Mouse (Mus musculus) mouse embryonic stem cell (cell line): Measurements from ENCODE around the gene Myl7.

Experiments used
- in situ Hi-C, 2 experiments: fragments of 300-500 bp; cut with MboI; formaldehyde crosslinking; loops; 1 replicate in 1 of 2; 3 replicates in 1 of 2; pipeline ENCODE4 v1.14.3; 2019 to 2020; ENCODE audit warnings: low sequenced_read_pairs in 2 of 2, low pct_unique_long_range_greater_than_20kb in 1 of 2, mixed read lengths in 1 of 2; ENCODE audit not compliant: unreplicated experiment in 1 of 2

Gene Myl7

DNA sequence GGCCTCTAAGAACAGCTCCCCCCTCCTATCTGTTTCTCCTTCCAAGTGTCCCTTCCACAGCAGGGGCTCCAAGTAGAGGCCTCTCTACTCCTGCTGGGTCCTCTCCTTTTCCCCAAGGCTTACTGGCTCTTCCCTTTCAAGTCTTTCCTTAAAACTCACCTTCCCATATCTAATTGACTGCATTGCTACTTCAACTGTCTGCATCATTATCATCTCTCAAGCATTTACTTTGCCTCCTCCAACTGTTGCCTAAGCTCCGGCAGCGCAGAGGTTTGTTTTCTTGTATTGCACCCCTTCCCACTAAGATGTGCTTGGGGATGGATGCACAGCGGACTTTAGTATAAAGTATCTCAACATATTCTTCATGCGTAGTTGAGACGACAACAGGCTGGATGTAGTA lies 21.2 kb downstream of the Myl7 start:
- in situ Hi-C loops: no loop called here

DNA sequence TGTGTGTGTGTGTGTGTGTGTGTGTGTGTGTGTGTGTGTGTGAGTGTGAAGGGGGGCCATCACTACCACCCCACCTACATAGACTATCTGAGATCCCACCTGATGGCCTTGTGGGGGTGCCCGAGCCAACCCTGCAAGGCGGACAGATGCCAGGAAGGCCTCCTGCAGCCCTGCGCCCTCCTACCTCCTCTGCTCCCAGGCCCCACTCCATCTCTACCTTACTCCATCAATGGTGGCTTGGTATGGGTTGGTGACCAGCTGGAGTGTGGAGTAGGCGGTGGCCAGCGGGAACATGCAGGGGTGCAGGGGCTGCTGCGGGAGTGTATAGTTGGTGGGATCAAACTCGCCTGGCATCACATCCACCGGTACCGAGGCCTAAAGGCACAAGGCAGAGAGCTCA lies 25.4 kb downstream of the Myl7 start:
- in situ Hi-C loops: no loop called here

DNA sequence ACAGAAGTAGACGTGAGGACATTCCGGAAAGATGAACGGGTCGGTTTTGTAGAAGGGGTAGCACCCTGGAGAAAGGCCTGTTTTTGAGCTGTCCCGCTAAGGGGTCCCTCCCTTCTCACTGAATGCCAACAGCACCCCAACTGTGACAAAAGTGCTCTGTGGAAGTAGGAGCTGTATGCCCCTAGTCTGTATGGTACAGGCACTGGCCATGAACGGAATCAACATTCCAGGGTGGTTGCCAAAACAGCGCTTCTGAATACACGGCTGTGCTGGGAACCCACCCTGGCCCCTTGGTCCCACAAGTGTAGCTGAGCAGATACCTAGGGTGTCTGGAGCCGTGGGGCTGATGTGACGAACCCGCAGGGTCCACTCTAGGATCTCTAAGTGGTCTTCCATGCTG lies 25.9 kb downstream of the Myl7 start:
- in situ Hi-C loops: no loop called here

DNA sequence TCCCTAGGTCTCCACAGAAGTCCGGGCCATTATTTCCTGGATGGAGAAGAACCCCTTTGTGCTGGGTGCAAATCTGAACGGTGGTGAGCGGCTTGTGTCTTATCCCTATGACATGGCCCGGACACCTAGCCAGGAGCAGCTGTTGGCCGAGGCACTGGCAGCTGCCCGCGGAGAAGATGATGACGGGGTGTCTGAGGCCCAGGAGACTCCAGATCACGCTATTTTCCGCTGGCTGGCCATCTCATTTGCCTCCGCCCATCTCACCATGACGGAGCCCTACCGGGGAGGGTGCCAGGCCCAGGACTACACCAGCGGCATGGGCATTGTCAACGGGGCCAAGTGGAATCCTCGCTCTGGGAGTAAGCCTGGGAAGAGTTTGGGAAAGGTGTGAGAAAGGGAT lies 28.5 kb downstream of the Myl7 start:
- in situ Hi-C loops: no loop called here

DNA sequence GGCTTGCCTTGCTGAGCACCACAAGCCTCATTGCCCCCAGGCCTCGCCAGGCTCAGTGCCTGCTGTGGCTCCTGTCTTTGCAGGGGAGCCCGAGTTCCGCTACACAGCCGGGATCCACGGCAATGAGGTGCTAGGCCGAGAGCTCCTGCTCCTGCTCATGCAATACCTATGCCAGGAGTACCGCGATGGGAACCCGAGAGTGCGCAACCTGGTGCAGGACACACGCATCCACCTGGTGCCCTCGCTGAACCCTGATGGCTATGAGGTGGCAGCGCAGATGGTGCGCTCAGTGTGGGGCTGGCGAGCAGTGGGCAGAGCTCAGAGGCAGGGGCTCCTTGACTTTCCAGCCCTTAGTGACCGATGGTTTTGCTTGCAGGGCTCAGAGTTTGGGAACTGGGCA lies 29.3 kb downstream of the Myl7 start:
- in situ Hi-C loops: no loop called here

DNA sequence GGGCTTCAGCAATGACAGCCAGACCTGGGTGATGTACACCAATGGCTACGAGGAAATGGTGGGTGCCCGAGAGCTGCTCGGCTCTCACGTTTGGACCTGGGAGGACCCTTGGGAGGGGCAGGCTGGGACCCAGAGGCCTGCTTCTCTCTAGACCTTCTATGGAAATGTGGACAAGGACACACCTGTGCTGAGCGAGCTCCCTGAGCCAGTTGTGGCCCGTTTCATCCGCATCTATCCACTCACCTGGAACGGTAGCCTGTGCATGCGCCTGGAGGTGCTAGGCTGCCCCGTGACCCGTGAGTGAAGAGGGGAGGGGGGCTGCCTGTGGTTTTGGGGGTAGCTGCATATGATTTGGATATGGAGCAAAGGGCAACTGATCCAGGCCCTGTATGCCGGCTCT lies 30.3 kb downstream of the Myl7 start:
- in situ Hi-C loops: no loop called here

DNA sequence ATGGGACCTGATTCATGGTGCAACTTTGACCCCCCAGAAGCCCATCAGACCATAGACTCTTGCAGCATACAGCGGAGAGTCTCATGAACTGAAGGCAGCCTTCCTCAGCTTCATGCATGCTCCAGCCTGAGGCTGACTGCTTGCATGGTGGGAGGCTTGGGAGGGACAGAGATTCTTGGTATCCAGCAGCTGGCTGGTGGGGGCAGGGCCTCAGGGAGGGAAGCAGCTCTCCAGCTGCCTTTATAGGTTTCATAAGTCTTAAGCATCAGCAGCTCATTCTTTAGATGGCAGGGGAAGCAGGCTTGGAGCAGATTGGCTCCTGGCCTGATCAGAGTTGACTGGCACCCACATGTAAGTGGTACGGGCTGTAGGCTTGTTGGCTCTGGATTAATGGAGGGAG lies 31.4 kb downstream of the Myl7 start:
- in situ Hi-C loops: no loop called here

DNA sequence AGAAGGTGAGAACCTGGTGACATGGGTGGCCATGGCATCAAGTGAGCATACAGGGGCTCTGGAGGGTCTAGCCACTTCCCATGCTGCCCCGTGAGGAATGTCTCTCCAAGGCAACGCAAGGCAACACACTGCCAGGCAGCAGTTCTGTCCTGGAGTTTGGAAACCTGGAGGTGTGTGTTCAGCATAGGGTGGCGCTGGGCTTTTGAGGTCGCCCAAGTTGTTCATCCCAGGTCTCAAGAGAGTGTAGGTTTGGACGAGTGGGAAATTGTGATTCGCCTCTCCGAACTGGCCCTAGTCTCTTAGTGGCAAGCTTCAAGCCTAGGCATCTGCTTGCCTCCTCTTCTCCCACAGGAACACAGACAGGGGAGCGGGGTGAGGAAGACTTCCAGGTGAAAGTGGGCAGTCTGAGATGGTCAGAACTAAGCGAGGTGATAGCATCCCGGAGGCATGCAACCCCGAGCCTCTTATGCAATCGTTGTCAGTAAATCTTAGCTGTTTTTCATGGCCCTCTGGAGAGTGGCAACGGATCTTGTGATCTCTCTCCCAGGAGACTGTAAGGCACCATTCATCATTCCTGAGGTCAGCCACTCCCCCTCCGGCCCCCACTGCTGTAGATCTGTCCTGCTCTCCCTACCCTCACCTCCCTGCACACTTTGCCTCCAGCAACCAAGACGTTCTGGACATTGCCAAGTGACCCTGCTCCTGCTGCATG lies 36.0 kb downstream of the Myl7 start:
- in situ Hi-C loops: no loop called here

DNA sequence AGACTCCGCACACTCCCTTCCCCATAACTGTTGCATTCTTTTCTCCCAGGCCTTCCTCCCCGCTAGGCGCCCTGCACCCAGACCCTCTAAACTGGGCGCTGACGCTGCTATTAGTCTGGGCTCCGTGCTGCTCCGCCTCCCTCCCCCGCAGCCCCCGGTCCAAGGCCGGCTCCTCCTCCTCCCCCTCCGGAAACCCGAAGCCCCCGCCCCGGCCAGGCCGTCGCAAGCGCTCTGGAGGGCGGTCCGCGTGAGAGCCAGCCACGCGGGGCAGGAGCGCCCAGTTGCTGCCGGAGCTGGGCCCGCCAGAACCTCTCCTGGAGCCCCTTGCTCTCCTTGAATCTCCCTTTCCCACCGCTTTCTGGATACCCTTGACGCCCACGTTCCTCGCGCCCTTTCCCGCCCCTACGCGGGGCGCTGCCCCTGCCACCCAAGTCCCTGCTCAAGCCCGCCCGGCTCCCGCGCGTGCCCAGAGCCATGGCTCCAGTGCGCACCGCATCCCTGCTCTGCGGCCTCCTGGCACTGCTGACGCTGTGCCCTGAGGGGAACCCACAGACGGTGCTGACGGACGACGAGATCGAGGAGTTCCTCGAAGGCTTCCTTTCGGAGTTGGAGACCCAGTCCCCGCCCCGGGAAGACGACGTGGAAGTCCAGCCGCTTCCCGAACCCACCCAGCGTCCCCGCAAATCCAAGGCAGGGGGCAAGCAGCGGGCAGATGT lies 36.7 kb downstream of the Myl7 start, which contains the start of gene Aebp1:
Gene Aebp1 (plus strand): TSS at position 270 of the 716 bp plus-strand sequence.
- in situ Hi-C loops: no loop called here

DNA sequence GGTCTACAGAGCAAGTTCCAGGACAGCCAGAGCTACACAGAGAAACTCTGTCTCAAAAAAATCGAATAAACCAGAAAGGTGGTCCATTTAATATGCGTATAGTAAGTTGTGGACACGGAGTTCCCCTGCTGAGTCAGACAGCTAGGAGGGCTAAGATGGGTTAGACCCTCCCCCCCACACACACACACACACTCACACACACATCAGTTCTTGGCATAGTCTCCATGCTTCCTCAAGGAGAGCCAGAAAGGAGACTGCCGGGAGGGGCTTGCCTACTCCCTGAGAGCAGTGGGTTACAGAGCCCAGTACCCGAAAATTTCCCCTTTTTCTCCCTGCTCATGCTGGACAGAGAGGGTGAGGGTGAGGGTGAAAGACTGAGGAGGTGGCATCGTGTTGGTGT lies 37.9 kb downstream of the Myl7 start:
- in situ Hi-C loops: no loop called here

DNA sequence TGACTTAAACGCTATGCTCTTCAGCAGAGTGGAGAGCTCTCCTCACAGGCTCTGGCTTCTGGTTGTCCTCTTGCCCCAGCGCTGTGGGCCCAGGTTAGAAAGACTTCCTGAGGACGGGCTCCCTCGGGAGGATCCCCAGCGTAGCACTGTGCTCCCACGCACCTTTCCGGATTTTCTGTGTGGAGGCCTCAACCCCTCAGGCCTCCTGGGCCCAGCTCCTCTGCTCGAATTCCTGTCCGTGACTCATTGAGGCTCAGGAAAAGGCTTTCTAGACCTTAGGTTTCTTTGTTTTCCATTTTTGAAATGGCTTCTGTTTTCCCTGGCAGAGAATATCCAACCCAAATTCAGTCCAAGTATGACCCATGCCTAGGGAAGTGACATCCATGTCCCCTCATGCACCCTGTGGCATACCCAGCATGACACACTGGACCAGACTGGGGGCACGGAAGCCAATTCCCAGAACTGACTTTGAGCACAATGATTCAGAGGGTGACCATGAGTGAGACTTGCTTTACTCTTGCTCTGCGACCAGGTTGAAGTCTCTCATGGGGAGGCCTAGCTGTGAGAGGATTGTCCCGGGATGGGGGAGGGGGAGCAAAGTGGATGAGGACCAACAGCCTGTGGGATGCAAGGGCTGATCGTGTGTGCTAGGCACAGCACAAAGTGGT lies 38.6 kb downstream of the Myl7 start:
- in situ Hi-C loops: no loop called here

DNA sequence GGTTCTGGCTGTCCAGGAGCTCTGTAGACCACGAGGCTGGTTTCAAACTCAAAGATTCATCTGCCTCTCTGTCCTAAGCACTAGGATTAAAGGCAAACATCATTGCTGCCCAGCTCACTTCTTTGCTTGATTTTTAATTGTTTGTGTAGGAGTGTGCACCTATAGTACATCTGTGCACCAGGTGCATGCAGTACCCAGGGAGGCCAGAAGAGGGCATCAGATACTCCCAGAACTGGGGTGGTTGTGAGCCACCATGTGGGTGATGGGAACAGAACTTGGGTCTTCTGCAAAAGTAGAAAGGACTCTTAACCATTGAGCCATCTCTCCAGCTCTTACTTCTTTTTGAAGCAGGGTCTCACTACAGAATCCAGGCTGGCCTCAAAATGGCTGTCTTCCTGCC lies 39.9 kb downstream of the Myl7 start:
- in situ Hi-C loops: no loop called here

DNA sequence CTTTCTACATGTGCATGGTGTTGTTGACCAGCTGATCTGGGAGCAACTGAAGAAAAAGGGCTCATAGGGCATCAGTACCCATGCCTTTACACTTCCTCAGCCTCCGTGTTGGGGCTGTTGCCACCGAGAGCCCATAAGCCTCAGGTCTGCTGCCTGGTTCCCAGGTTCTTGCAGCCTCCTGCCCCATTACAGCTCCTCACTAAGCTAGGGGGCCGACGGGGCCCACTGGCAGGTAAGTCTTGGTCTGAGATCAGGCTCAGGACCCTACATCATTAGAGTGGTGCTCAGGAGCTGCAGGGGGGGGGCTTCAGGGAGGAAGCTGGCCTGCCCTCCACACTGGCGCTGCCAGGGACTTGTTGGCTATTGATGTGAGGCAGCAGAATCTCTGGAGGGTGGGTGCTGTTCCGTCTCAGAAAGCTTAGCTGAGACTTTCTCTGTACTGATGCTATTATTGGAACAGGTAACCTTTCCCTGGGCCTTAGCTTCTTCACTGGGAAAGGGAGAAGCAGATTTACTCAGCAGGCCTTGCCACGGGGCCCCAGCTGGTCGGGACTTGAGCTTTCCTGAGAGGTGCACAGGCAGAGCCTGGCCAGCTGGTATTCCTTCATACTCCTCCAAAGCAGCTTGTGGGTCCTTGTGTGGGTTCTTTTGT lies 42.0 kb downstream of the Myl7 start:
- in situ Hi-C loops: no loop called here

DNA sequence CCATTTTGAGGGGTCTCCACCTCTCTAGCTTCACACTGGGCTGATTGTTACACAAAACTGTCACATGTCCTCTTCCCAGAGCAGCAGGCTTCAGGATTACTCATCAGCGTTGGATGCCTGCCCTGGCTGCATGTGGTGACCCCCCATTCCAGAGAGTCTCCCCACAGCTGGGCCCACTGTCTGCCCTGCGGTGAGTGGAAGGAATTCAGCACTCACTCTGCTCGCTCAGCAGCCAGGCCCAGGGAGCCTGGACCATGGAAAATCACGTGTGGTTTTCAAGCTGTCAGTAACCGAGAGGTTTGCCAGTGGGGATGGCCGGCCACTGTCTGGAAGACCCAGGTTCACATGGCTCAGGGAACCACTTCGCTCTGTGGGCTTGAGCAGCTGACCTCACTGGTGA lies 42.7 kb downstream of the Myl7 start:
- in situ Hi-C loops: no loop called here

DNA sequence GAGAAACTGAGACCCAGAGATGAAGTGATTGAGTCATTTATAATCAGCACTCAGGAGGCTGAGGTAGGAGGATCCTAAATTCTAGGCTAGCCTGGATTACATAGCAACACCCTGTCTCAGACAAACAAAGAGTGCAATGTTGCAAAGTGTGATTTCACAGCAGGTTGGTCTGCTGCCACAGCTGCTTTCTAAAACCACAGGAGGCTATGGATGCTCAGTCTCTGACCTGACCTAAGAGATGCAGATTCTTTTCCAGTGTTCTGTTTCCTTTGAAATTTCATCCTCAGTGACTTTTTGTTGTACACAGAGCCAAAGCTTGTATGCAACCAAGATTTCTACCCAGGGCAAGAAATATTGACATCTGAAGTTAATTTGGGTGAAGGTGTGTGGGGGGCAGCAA lies 43.1 kb downstream of the Myl7 start:
- in situ Hi-C loops: no loop called here

DNA sequence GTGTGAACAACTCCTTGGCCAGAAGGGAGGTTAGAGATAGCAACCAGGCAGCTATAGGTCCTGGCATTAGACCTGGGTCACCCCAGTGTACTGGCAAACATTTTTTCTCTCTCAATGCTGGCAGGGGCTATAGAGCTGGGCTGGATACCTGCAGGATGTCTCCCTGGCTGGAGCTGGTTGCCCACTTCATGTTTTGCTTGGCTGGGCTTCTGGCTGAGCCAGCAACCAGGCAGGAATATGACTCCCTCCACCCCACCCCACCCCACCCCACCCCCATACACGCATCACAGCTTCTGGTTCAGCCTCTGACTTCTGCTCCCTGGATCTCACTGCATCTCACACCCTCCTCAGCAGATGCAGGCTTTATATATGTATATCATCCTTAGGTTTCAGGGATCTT lies 46.3 kb downstream of the Myl7 start:
- in situ Hi-C loops: no loop called here

DNA sequence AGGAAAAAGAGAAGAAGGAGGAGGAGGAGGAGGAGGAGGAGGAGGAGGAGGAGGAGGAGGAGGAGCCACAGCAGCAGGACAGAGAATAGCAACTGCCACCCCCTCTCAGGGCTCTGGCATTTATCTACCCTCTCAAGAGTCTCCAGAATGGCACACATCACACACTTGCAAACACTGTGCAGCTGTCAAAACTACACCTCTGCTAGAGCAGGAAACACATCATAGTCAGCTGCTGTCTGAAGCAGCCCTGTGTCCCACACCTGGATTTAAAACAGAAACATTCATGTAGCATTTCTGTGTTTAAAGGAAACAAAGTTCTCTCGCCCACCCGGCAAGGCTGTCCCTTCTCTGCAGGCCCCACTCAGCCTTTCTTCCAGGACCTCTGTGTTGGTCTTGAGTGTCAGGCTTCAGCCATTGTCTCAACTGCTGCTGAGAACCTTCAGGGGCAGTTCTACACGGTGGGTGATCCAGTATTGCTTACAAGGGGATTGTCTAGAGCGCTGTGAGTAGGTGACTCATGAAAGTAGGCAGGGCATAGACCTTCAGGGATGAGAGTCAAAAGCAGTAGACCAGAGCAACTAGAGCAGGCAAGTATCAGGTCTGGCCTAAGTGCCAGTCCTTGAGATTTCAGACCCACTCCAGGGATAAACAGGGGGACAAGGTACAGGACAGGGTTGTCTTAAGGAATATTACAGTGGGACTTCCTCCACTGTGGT lies 47.4 kb downstream of the Myl7 start:
- in situ Hi-C loops: no loop called here

DNA sequence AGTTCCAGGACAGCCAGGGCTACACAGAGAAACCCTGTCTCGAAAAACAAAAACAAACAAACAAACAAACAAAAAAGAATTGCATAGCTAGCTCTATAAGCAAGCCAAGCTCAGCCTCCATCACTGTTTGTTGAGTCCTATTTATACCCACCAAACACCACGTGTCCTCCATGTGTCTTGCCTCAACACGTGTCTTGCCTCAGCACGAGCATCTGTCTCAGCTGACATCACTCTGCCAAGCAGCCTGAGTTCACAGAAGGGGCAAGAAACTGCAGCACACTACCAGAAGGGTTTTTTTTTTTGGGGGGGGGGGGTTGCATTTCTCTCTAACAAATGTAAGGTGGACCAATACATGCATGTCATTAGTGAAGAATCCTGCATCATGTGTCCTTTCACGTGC lies 48.1 kb downstream of the Myl7 start:
- in situ Hi-C loops: no loop called here

DNA sequence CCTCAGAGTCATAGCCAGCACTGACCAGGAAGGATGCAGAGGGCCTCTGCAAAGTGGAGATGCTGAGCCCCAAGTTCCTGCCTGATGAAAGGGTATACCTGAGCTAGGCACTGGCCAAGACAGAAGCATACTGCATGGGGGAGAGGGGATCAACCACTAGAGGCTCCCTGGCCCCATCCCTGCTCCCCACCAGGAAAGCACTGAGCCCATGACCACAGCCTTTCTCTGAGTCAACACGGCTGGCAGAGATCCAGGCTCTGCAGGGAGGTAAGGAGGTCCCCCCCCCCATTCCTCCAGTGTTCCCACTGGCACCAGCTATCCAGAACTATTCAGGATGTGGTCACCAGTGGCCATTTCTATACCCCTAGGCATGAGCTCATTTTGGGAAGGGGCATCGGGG lies 49.3 kb downstream of the Myl7 start:
- in situ Hi-C loops: no loop called here
